Comparison of ENCODE assay signal across 8 mouse cellular contexts in the genomic region with DNA sequence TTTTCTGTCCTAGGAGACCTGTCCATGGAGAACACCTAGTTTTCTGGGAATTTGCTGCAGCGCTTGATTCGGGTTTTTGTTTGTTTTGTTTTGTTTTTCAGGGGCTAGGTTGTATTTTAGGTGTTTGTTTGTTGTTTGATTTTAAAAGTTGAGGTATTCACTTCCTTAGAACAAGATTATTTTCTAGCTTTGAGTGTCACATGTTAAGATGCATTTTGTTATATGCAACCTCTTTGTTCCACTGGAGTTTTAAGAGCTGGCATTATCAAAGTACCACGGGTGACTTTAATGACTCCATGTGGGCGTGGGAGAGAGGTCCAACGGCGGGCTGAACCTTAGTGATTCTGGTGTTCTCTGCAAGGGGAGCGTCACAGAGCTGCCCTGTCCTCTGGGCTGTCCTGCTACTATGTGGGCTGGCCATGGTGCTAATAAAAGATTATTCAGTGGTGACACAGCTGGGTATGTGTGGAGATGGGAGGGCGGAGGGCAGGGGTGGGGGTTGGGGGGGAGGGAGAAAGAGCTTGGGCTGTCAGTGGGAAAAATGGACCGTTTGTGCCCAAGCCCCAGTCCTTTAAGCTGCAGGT. TPM values are rescaled to one million over a fixed set of nuclear protein-coding genes. Genes with fewer than 3 reads are reported as not detected.
A peak's percentile ranks its signal among the peaks of the same experiment; 100 is the strongest.
DNase-seq lines count a peak whose midpoint lies in the region; ATAC-seq and TF ChIP-seq lines count a peak whose summit lies in the region.

No protein-coding gene starts in this region.

- no peaks in the 10 kb centered on the region for H3K36me3 ChIP-seq in heart, embryonic 11.5 days (ENCODE audit: control insufficient read depth, insufficient read depth, low read length)
- no peaks in the 10 kb centered on the region for H3K36me3 ChIP-seq in forebrain, embryonic 11.5 days (ENCODE audit: control insufficient read depth, insufficient read depth, low read length)
- no peaks in the 10 kb centered on the region for H3K36me3 ChIP-seq in intestine, postnatal 0 days (ENCODE audit: control insufficient read depth, insufficient read depth)
- H3K36me3 ChIP-seq in midbrain, embryonic 11.5 days (ENCODE audit: control insufficient read depth, insufficient read depth, low read length), result no peaks in the 10 kb centered on the region

- H3K4me1 ChIP-seq in heart, embryonic 11.5 days (ENCODE audit: control insufficient read depth, insufficient read depth, low read length), result no peaks in the 10 kb centered on the region; the same call in 1 of the 2 replicates
- peaks cover 3% of the 10 kb centered on the region; the same call in 1 of the 2 replicates for H3K4me1 ChIP-seq in forebrain, embryonic 11.5 days (replicated peaks; ENCODE audit: control insufficient read depth, insufficient read depth, low read length)
- H3K4me1 ChIP-seq in intestine, postnatal 0 days (replicated peaks; ENCODE audit: control insufficient read depth, insufficient read depth, low read length), result no peaks in the 10 kb centered on the region
- H3K4me1 ChIP-seq in midbrain, embryonic 11.5 days (ENCODE audit: control insufficient read depth, insufficient read depth, low read length), result peaks cover 9% of the 10 kb centered on the region

- DNase-seq in heart, adult 18-20 months, result no peak
- DNase-seq in CD4-positive helper T cell, adult 2 months (ENCODE audit: low read depth, low spot score), result peak; percentile 57
- DNase-seq in forebrain, embryonic 11.5 days (ENCODE audit: low spot score), result no peak
- DNase-seq in midbrain, embryonic 11.5 days (ENCODE audit: low spot score, missing footprints), result peak; percentile 91
- DNase-seq in spleen, postnatal 4 days (ENCODE audit: low spot score in 2 of 2), result no peak

- peak overlapping the region; percentile 49 for H3K4me3 ChIP-seq in heart, embryonic 11.5 days (ENCODE audit: low read depth, low read length)
- peak overlapping the region; percentile 41; the same call in 1 of the 2 replicates for H3K4me3 ChIP-seq in forebrain, embryonic 11.5 days (ENCODE audit: low read depth, low read length)
- no peak overlapping the region for H3K4me3 ChIP-seq in intestine, postnatal 0 days (ENCODE audit: low read depth, low read length)
- H3K4me3 ChIP-seq in midbrain, embryonic 11.5 days (ENCODE audit: low read depth, low read length), result peak overlapping the region; percentile 42; the same call in 1 of the 2 replicates

- peak overlapping the region; percentile 82 for H3K4me2 ChIP-seq in heart, embryonic 11.5 days
- H3K4me2 ChIP-seq in forebrain, embryonic 11.5 days (ENCODE audit: low read depth, low read length, severe bottlenecking), result peak overlapping the region; percentile 91
- H3K4me2 ChIP-seq in intestine, postnatal 0 days (replicated peaks; ENCODE audit: low read depth), result peak overlapping the region; percentile 88; the same call in 1 of the 2 replicates
- peak overlapping the region; percentile 80 for H3K4me2 ChIP-seq in midbrain, embryonic 11.5 days

- TF ChIP-seq CTCF in intestine, postnatal 0 days (IDR thresholded peaks at IDR 0.05; ENCODE audit: low read depth), result no peak

- H3K27ac ChIP-seq in heart, embryonic 11.5 days (ENCODE audit: low read depth, low read length), result no peak overlapping the region
- no peak overlapping the region for H3K27ac ChIP-seq in forebrain, embryonic 11.5 days (ENCODE audit: low read depth, low read length)
- no peak overlapping the region for H3K27ac ChIP-seq in intestine, postnatal 0 days (ENCODE audit: low read depth, low read length)
- H3K27ac ChIP-seq in midbrain, embryonic 11.5 days (ENCODE audit: low read depth, low read length), result no peak overlapping the region

- no peak for ATAC-seq in heart, embryonic 11.5 days (replicated peaks; ENCODE audit: insufficient number of reproducible peaks, low FRiP score, low TSS enrichment)
- 0 out of 2 replicates have a peak, but pooled peaks have one; percentile 14 for ATAC-seq in forebrain, embryonic 11.5 days (replicated peaks; ENCODE audit: low FRiP score)
- ATAC-seq in intestine, postnatal 0 days, result no peak
- ATAC-seq in midbrain, embryonic 11.5 days (ENCODE audit: low FRiP score), result peak; percentile 52; the same call in 1 of the 2 replicates
- no peak for ATAC-seq in cerebellum, adult (ENCODE audit: insufficient number of reproducible peaks, low FRiP score, low TSS enrichment)

- H3K9ac ChIP-seq in heart, embryonic 11.5 days (ENCODE audit: low read depth, low read length), result no peak overlapping the region
- H3K9ac ChIP-seq in forebrain, embryonic 11.5 days (ENCODE audit: low read length), result no peak overlapping the region
- H3K9ac ChIP-seq in intestine, postnatal 0 days (ENCODE audit: low read depth, low read length), result no peak overlapping the region
- no peak overlapping the region for H3K9ac ChIP-seq in midbrain, embryonic 11.5 days (ENCODE audit: low read length)

- H3K27me3 ChIP-seq in heart, embryonic 11.5 days (ENCODE audit: control insufficient read depth, insufficient read depth, low read length), result peaks cover 14% of the 10 kb centered on the region
- peaks cover 24% of the 10 kb centered on the region for H3K27me3 ChIP-seq in forebrain, embryonic 11.5 days (ENCODE audit: control insufficient read depth, insufficient read depth, low read length)
- H3K27me3 ChIP-seq in intestine, postnatal 0 days (replicated peaks; ENCODE audit: control insufficient read depth, insufficient read depth, low read length), result peaks cover 17% of the 10 kb centered on the region; the same call in 1 of the 2 replicates
- H3K27me3 ChIP-seq in midbrain, embryonic 11.5 days (ENCODE audit: control insufficient read depth, insufficient read depth, low read length), result peaks cover 3% of the 10 kb centered on the region; the same call in 1 of the 2 replicates

- 17% methylated on average over 9 of the region's 9 CpGs for WGBS in heart, embryonic 11.5 days (ENCODE audit: insufficient replicate concordance)
- 12% methylated on average over 9 of the region's 9 CpGs for WGBS in forebrain, embryonic 11.5 days
- WGBS in intestine, postnatal 0 days, result 18% methylated on average over 9 of the region's 9 CpGs
- WGBS in midbrain, embryonic 11.5 days, result 11% methylated on average over 9 of the region's 9 CpGs

- H3K9me3 ChIP-seq in heart, embryonic 11.5 days (replicated peaks; ENCODE audit: control insufficient read depth, low read length), result no peaks in the 10 kb centered on the region
- H3K9me3 ChIP-seq in forebrain, embryonic 11.5 days (ENCODE audit: control insufficient read depth, low read length), result no peaks in the 10 kb centered on the region
- no peaks in the 10 kb centered on the region for H3K9me3 ChIP-seq in intestine, postnatal 0 days (ENCODE audit: control insufficient read depth)
- no peaks in the 10 kb centered on the region for H3K9me3 ChIP-seq in midbrain, embryonic 11.5 days (ENCODE audit: control insufficient read depth, low read length)

RNA-seq across cellular contexts. Expression of gene Prkcq, which starts 1.0 kb away (rescaled TPM):
- 1.7 and 2.3 TPM in 2 replicates for polyA plus RNA-seq in heart, embryonic 11.5 days (2014; fragmentation: Nextera tagmentation; extraction: Ambion mirVana)
- 1 to 10 TPM; 3.7 to 5.6 TPM for total RNA-seq in heart, adult 18-20 months (2021)
- polyA plus RNA-seq in forebrain, embryonic 11.5 days (2014; fragmentation: Nextera tagmentation; extraction: Ambion mirVana), result 1.4 TPM in 2 replicates
- 1.1 and 1.8 TPM in 2 replicates for polyA plus RNA-seq in intestine, postnatal 0 days (2015; fragmentation: Nextera tagmentation; extraction: Ambion mirVana)
- 2.3 and 2.5 TPM in 2 replicates for polyA plus RNA-seq in midbrain, embryonic 11.5 days (2014; fragmentation: Nextera tagmentation; extraction: Ambion mirVana)

Comparison
In these comparisons a context has a peak if more than half of its experiments do, and no peak if none do; other contexts are left out.
1. ATAC-seq: peak in forebrain, embryonic 11.5 days (single experiment) and midbrain, embryonic 11.5 days (single experiment); none in heart, embryonic 11.5 days (single experiment), intestine, postnatal 0 days (single experiment) and cerebellum, adult (single experiment).
2. DNase-seq: peak in CD4-positive helper T cell, adult 2 months (single experiment) and midbrain, embryonic 11.5 days (single experiment); none in heart, adult 18-20 months (0 of 2), forebrain, embryonic 11.5 days (single experiment) and spleen, postnatal 4 days (0 of 2).
3. Peak in every context shown above with its lines, with median percentiles within 50 percentile points of each other: H3K4me2 ChIP-seq.